Mouse (Mus musculus) megakaryocyte, embryonic 14.5 days (primary cell): Measurements from ENCODE around the gene Klk1b1.

Experiments
- FLI1 ChIP-seq: IDR thresholded peaks from 2 replicates; pipeline ENCODE4 v1.6.1; 2012; ENCODE audit warnings: low read length, inconsistent platforms, mixed read lengths
- GATA1 ChIP-seq: IDR thresholded peaks from 3 replicates; pipeline ENCODE4 v1.6.1; 2012; ENCODE audit warnings: mixed read lengths, low read length, inconsistent platforms, borderline replicate concordance

- TF ChIP-seq GATA1 = no peak
- no peak for TF ChIP-seq FLI1
Observed at GRCm38 (mm10) chr7:44015071-44015470, 48.5 kb downstream of the Klk1b1 start.
